In the genomic region with DNA sequence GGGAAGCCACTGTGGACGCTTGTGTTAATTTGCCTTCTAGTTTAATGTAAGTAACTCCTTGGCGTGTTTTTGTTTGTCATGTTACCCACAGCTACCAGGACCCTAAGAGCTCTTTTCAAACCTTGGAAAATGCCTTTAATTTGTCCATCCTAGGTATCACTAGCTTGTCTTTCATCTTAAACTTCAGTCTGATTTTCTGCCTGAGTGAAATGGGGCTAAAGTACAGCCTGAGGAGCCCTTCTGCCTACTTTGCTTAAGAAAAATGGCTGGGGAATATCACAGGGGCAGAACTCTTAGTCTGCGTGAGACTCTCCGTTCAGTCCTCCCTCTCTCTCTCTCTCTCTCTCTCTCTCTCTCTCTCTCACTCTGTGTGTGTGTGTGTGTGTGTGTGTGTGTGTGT, we compare ENCODE assay signal across 26 mouse cellular contexts. TPM values are rescaled to one million over a fixed set of nuclear protein-coding genes. Genes with fewer than 3 reads are reported as not detected.
DNase-seq lines count a peak whose midpoint lies in the region; ATAC-seq and TF ChIP-seq lines count a peak whose summit lies in the region.
"Had no signal": no experiment of that assay in that cellular context is flagged by ENCODE, and none has a peak within 500 bp of the region (broad histone marks: within the 10 kb centered on the region; RNA-seq: fewer than 3 reads in every experiment).

No protein-coding gene starts in this region.

- no peak overlapping the region for H3K4me3 ChIP-seq in kidney, adult 2 months (ENCODE audit: insufficient read depth, low read depth, low read length)
- no peak overlapping the region for H3K4me3 ChIP-seq in kidney, embryonic 15.5 days (replicated peaks)
- H3K4me3 ChIP-seq in kidney, postnatal 0 days (replicated peaks; ENCODE audit: low read depth, low read length) = no peak overlapping the region
- H3K4me3 ChIP-seq: embryonic facial prominence, embryonic 10.5 days; embryonic facial prominence, embryonic 12.5 days; forebrain, embryonic 13.5 days; forebrain, embryonic 15.5 days had no signal

- H3K27me3 ChIP-seq in kidney, adult 2 months (replicated peaks; ENCODE audit: control insufficient read depth, insufficient read depth, low read length) = no peaks in the 10 kb centered on the region
- H3K27me3 ChIP-seq in kidney, embryonic 15.5 days = no peaks in the 10 kb centered on the region
- no peaks in the 10 kb centered on the region for H3K27me3 ChIP-seq in kidney, postnatal 0 days (ENCODE audit: insufficient read depth, low read length)
- H3K27me3 ChIP-seq: embryonic facial prominence, embryonic 12.5 days; forebrain, embryonic 13.5 days; forebrain, embryonic 15.5 days; Patski had no signal

- H3K9me3 ChIP-seq in kidney, embryonic 15.5 days (replicated peaks) = no peaks in the 10 kb centered on the region
- no peaks in the 10 kb centered on the region for H3K9me3 ChIP-seq in kidney, postnatal 0 days (replicated peaks; ENCODE audit: low read length)
- H3K9me3 ChIP-seq: embryonic facial prominence, embryonic 10.5 days; embryonic facial prominence, embryonic 12.5 days; forebrain, embryonic 13.5 days; forebrain, embryonic 15.5 days; G1E had no signal

- ATAC-seq in kidney, embryonic 15.5 days (replicated peaks; ENCODE audit: low FRiP score) = no peak
- ATAC-seq in kidney, postnatal 0 days (replicated peaks; ENCODE audit: low FRiP score, low read depth) = peak; percentile 17; the same call in 1 of the 2 replicates
- ATAC-seq: activated CD4-positive, CD25-positive, alpha-beta regulatory T cell, adult 4 months; CD4-positive, CD25-positive, alpha-beta regulatory T cell, adult 4 months; forebrain, embryonic 13.5 days; forebrain, embryonic 15.5 days had no signal

- no peaks in the 10 kb centered on the region for H3K36me3 ChIP-seq in kidney, adult 2 months (ENCODE audit: control insufficient read depth, insufficient read depth, low read length)
- H3K36me3 ChIP-seq in kidney, embryonic 15.5 days = no peaks in the 10 kb centered on the region
- H3K36me3 ChIP-seq in kidney, postnatal 0 days (ENCODE audit: insufficient read depth, low read length) = no peaks in the 10 kb centered on the region
- H3K36me3 ChIP-seq: embryonic facial prominence, embryonic 10.5 days; embryonic facial prominence, embryonic 12.5 days; forebrain, embryonic 15.5 days; G1E had no signal

- DNase-seq in kidney, adult 2 months = peak; percentile 55
- DNase-seq in kidney, postnatal 14 days = no peak
- no peak for DNase-seq in kidney, adult 18-20 months
- no peak for DNase-seq in kidney, postnatal 0 days (ENCODE audit: low spot score)
- DNase-seq in kidney, postnatal 25 days = no peak
- DNase-seq: adrenal gland, adult 8-10 months; adrenal gland, postnatal 14 days; adrenal gland, postnatal 36 days; B cell, adult 2 months; cerebellum, adult 11-12 months; cerebellum, adult 2 months; cerebellum, adult 9-10 months; cerebellum, postnatal 10 days; cerebellum, postnatal 25 days had no signal

- H3K27ac ChIP-seq in kidney, adult 2 months (ENCODE audit: insufficient read depth, low read depth, low read length) = peak overlapping the region; percentile 95
- H3K27ac ChIP-seq in kidney, embryonic 15.5 days = peak overlapping the region; percentile 67
- H3K27ac ChIP-seq in kidney, postnatal 0 days = peak overlapping the region; percentile 20
- H3K27ac ChIP-seq: embryonic facial prominence, embryonic 10.5 days; embryonic facial prominence, embryonic 12.5 days; forebrain, embryonic 13.5 days; forebrain, embryonic 15.5 days had no signal

- no peak for TF ChIP-seq CTCF in kidney, adult 2 months (conservative IDR thresholded peaks at IDR 0.05; ENCODE audit: insufficient read depth, insufficient read length, low read depth, low read length)
- no peak for TF ChIP-seq CTCF in kidney, postnatal 0 days (IDR thresholded peaks at IDR 0.05; ENCODE audit: low read depth)

- H3K9ac ChIP-seq in kidney, embryonic 15.5 days = no peak overlapping the region
- no peak overlapping the region for H3K9ac ChIP-seq in kidney, postnatal 0 days (ENCODE audit: low read depth, low read length)
- H3K9ac ChIP-seq: embryonic facial prominence, embryonic 12.5 days; forebrain, embryonic 13.5 days; forebrain, embryonic 15.5 days had no signal

- no peak for TF ChIP-seq POLR2A in kidney, adult 2 months (IDR thresholded peaks at IDR 0.05; ENCODE audit: low read depth, low read length)

- no peak overlapping the region for H3K4me2 ChIP-seq in kidney, embryonic 15.5 days
- no peak overlapping the region for H3K4me2 ChIP-seq in kidney, postnatal 0 days (ENCODE audit: low read length)
- H3K4me2 ChIP-seq: embryonic facial prominence, embryonic 12.5 days; forebrain, embryonic 13.5 days; forebrain, embryonic 15.5 days had no signal

- peaks cover 15% of the 10 kb centered on the region; the same call in 1 of the 2 replicates for H3K4me1 ChIP-seq in kidney, adult 2 months (ENCODE audit: control insufficient read depth, insufficient read depth, low read length)
- 0 out of 2 replicates have a peak, but pooled peaks cover 2% of the 10 kb centered on the region for H3K4me1 ChIP-seq in kidney, embryonic 15.5 days
- H3K4me1 ChIP-seq in kidney, postnatal 0 days (replicated peaks; ENCODE audit: insufficient read depth, low read length) = no peaks in the 10 kb centered on the region
- H3K4me1 ChIP-seq: embryonic facial prominence, embryonic 12.5 days; forebrain, embryonic 13.5 days; forebrain, embryonic 15.5 days had no signal

- WGBS in kidney, adult 2 months = 51% methylated on average over 4 of the region's 4 CpGs
- WGBS in kidney, embryonic 15.5 days = 78% methylated on average over 4 of the region's 4 CpGs
- 62% methylated on average over 4 of the region's 4 CpGs for WGBS in kidney, postnatal 0 days

RNA-seq across cellular contexts. Expression of a gene that starts 0.7 kb away (rescaled TPM):
- not detected in 2 replicates for polyA plus RNA-seq in kidney, adult 2 months (2012; rRNA removed)
- polyA plus RNA-seq in kidney, embryonic 15.5 days (2015; fragmentation: Nextera tagmentation; extraction: Ambion mirVana) = not detected in 2 replicates
- polyA plus RNA-seq in kidney, postnatal 0 days (2015; fragmentation: Nextera tagmentation; extraction: Ambion mirVana) = 4.4 and 6.1 TPM in 2 replicates
- polyA plus RNA-seq: activated CD4-positive, CD25-positive, alpha-beta regulatory T cell, adult 4 months; CD4-positive, CD25-positive, alpha-beta regulatory T cell, adult 4 months; cerebellum, adult 2 months; cortical plate, adult 2 months; embryonic facial prominence, embryonic 10.5 days; embryonic facial prominence, embryonic 12.5 days; embryonic facial prominence, embryonic 14.5 days; forebrain, embryonic 11.5 days; forebrain, embryonic 13.5 days; forebrain, embryonic 15.5 days; G1E had no signal

RNA-seq across cellular contexts. Expression of a gene that starts 2.7 kb away (rescaled TPM):
- not detected in 2 replicates for polyA plus RNA-seq in kidney, adult 2 months (2012; rRNA removed)
- polyA plus RNA-seq in kidney, embryonic 15.5 days (2015; fragmentation: Nextera tagmentation; extraction: Ambion mirVana) = not detected in 2 replicates
- not detected in 2 replicates for polyA plus RNA-seq in kidney, postnatal 0 days (2015; fragmentation: Nextera tagmentation; extraction: Ambion mirVana)
- polyA plus RNA-seq: activated CD4-positive, CD25-positive, alpha-beta regulatory T cell, adult 4 months; CD4-positive, CD25-positive, alpha-beta regulatory T cell, adult 4 months; cerebellum, adult 2 months; cortical plate, adult 2 months; embryonic facial prominence, embryonic 10.5 days; embryonic facial prominence, embryonic 12.5 days; embryonic facial prominence, embryonic 14.5 days; forebrain, embryonic 11.5 days; forebrain, embryonic 13.5 days; forebrain, embryonic 15.5 days; G1E; Patski had no signal

RNA-seq across cellular contexts. Expression of a gene that starts 10.2 kb away (rescaled TPM):
- 2.3 and 2.9 TPM in 2 replicates for polyA plus RNA-seq in kidney, adult 2 months (2012; rRNA removed)
- polyA plus RNA-seq in kidney, embryonic 15.5 days (2015; fragmentation: Nextera tagmentation; extraction: Ambion mirVana) = 4.4 and 4.8 TPM in 2 replicates
- 120 and 136 TPM in 2 replicates for polyA plus RNA-seq in kidney, postnatal 0 days (2015; fragmentation: Nextera tagmentation; extraction: Ambion mirVana)
- polyA plus RNA-seq: activated CD4-positive, CD25-positive, alpha-beta regulatory T cell, adult 4 months; CD4-positive, CD25-positive, alpha-beta regulatory T cell, adult 4 months; cerebellum, adult 2 months; cortical plate, adult 2 months; embryonic facial prominence, embryonic 10.5 days; embryonic facial prominence, embryonic 12.5 days; embryonic facial prominence, embryonic 14.5 days; forebrain, embryonic 11.5 days; forebrain, embryonic 13.5 days; forebrain, embryonic 15.5 days; G1E; Patski had no signal

RNA-seq across cellular contexts. Expression of a gene that starts 29.3 kb away (rescaled TPM):
- not detected in 2 replicates for polyA plus RNA-seq in kidney, adult 2 months (2012; rRNA removed)
- polyA plus RNA-seq in kidney, embryonic 15.5 days (2015; fragmentation: Nextera tagmentation; extraction: Ambion mirVana) = not detected in 2 replicates
- polyA plus RNA-seq in kidney, postnatal 0 days (2015; fragmentation: Nextera tagmentation; extraction: Ambion mirVana) = not detected in 2 replicates
- polyA plus RNA-seq: activated CD4-positive, CD25-positive, alpha-beta regulatory T cell, adult 4 months; CD4-positive, CD25-positive, alpha-beta regulatory T cell, adult 4 months; cerebellum, adult 2 months; cortical plate, adult 2 months; embryonic facial prominence, embryonic 10.5 days; embryonic facial prominence, embryonic 12.5 days; embryonic facial prominence, embryonic 14.5 days; forebrain, embryonic 11.5 days; forebrain, embryonic 13.5 days; forebrain, embryonic 15.5 days; G1E; Patski had no signal

RNA-seq across cellular contexts. Expression of a gene that starts 30.0 kb away (rescaled TPM):
- polyA plus RNA-seq in kidney, adult 2 months (2012; rRNA removed) = 159 and 165 TPM in 2 replicates
- polyA plus RNA-seq in kidney, embryonic 15.5 days (2015; fragmentation: Nextera tagmentation; extraction: Ambion mirVana) = 0.90 and 1.6 TPM in 2 replicates
- polyA plus RNA-seq in kidney, postnatal 0 days (2015; fragmentation: Nextera tagmentation; extraction: Ambion mirVana) = 48.4 and 64.8 TPM in 2 replicates
- polyA plus RNA-seq: activated CD4-positive, CD25-positive, alpha-beta regulatory T cell, adult 4 months; CD4-positive, CD25-positive, alpha-beta regulatory T cell, adult 4 months; cerebellum, adult 2 months; cortical plate, adult 2 months; embryonic facial prominence, embryonic 10.5 days; embryonic facial prominence, embryonic 12.5 days; embryonic facial prominence, embryonic 14.5 days; forebrain, embryonic 11.5 days; forebrain, embryonic 13.5 days; forebrain, embryonic 15.5 days; G1E had no signal

Comparison
In these comparisons a context has a peak if more than half of its experiments do, and no peak if none do; other contexts are left out.
1. RNA of a gene that starts 10.2 kb away (polyA plus RNA-seq): 120 to 136 TPM in kidney, postnatal 0 days; 4.4 to 4.8 TPM in kidney, embryonic 15.5 days and 2.3 to 2.9 TPM in kidney, adult 2 months; every median in the first group is over 10 times any median in the second.
2. H3K27ac ChIP-seq: peak in every context shown above with its lines; median percentile 95 in kidney, adult 2 months; 67 in kidney, embryonic 15.5 days; 20 in kidney, postnatal 0 days.